Mouse (Mus musculus) embryo, embryonic 10.5 days (tissue): ENCODE results near the gene Mecom.

ENCODE experiments used
- DNase-seq: peaks from one replicate; pipeline ENCODE4 v3.0.0-alpha.2; 2015; ENCODE audit warnings: low spot score

The Mecom gene

DNA sequence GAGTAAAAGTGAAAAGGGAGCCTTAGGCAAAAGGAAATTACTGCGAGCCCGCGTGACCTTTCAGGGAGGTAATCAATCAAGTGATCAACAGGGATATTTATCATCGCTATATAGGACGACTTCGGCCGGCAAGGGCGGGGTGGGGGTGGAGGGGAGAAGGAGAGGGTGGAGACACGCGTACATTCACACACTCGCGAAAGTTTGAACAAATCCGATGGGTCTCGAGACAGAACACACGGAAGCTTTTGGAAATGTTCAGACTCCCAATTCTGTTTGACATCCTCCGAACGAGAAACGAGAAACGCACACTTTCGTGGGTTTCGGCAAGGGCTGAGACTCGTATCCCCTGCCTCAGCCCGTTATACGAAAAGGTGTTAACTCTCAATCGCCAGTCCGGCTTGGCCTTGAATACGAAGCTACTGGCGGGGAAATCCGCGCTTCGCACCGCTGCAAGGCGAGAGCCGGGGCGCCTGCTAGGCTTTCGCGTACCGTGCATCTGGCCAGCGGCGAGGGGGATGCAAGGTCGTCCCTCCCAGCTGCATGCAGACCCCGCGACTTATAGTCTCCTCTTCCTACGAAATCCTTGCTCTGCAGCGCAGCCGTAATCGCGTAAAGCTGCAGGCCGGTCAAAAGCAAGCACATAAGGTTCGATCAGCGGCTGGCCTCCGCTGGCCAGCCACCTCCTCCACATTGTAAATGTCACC is 33.6 kb downstream of the Mecom start:
- DNase-seq: peak; percentile 78

- peak; percentile 71 for DNase-seq
Measured at GRCm38 (mm10) chr3:30513314-30513997, 34.4 kb downstream of the Mecom start.

GRCm38 (mm10) chr3:30512459-30513030 is 35.3 kb downstream of the Mecom start:
- DNase-seq: peak; percentile 50

DNA sequence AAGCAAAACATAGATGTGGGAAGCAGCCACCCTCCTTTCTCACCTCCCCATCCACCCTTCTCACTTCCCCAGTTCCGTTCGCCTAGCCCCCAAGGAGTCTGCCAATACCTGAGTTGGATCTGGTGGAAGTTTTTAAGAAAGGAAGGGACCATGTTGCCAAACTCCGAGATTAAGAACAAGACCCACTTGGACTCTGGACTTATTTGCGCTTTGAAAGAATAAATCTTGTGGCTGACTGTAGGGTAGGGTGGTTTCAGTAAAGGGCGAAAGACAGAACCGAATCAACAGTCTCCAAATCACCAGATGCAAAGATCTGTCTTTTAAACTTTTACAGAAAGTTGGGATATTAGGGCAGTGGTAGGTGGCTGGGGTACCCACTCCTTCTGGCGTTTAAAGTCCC is 36.0 kb downstream of the Mecom start:
- DNase-seq: no peak

- DNase-seq: no peak
Measured at GRCm38 (mm10) chr3:30511062-30511640, 36.7 kb downstream of the Mecom start.

- DNase-seq: peak; percentile 44
Measured at GRCm38 (mm10) chr3:30510646-30511045, 37.2 kb downstream of the Mecom start.

GRCm38 (mm10) chr3:30510105-30510504 is 37.7 kb downstream of the Mecom start:
- peak; percentile 66 for DNase-seq

GRCm38 (mm10) chr3:30508930-30509910 is 38.6 kb downstream of the Mecom start:
- DNase-seq: peak; percentile 80

DNA sequence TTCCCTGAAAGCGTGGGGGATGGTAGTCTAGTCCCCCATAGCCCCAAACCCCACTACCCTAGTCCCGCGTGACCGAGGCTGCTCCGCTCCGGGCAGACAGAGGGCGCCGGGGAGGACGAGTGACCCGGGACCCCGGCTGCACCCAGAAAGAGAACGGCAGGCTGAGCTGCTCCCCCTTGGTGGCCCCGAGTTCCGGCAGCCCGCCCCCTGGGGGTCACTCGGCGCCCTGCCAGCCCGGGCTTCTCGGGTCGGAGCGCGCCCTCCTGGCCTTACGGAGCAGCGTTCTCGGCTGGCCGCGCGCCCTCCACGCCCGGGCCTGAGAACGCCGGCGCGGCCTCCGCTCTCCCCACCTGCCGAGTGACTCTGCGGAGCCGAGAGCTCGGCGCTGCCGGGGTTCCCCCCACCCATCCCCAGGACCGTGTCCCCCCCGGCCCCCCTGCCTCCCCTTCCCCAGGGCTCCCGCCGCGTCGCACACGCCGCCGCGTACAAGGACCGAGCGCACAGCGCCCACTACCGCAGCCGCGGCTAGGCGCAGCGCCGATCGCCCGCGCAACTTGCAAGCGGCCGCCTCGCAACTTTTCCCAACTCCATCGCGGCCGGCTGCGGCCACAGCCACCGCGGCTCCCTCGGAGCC is 39.4 kb downstream of the Mecom start:
- peak; percentile 88 for DNase-seq

- DNase-seq: peak; percentile 75
Measured at GRCm38 (mm10) chr3:30507576-30508295, 40.1 kb downstream of the Mecom start.

- peak; percentile 75 for DNase-seq
Measured at GRCm38 (mm10) chr3:30507028-30507575, 40.7 kb downstream of the Mecom start.

GRCm38 (mm10) chr3:30506329-30507027 is 41.3 kb downstream of the Mecom start:
- peak; percentile 64 for DNase-seq

- peak; percentile 63 for DNase-seq
Measured at GRCm38 (mm10) chr3:30505741-30506251, 42.0 kb downstream of the Mecom start.

DNA sequence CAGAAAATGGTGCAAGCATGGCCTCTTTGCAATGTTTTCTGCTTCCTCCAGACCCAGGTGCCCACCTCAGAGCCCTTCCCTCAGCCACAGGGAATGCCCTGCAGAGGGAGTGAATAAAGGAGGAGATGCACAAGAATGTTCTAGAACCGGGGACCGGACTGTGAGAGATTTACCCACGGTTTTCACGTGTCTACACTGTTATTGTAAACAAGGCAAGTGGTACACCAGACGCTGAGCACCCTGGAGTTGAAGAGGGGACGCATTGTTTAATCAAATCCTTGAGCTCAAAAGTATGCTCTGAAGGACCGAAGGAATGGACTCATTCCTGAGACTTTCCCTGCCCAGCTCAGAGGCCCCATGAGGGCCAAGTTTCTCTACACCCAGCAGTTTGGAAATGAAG is 43.2 kb downstream of the Mecom start:
- no peak for DNase-seq

GRCm38 (mm10) chr3:30503821-30504220 is 44.0 kb downstream of the Mecom start:
- no peak for DNase-seq

- DNase-seq: peak; percentile 60
Measured at GRCm38 (mm10) chr3:30498202-30498828, 49.5 kb downstream of the Mecom start.

DNA sequence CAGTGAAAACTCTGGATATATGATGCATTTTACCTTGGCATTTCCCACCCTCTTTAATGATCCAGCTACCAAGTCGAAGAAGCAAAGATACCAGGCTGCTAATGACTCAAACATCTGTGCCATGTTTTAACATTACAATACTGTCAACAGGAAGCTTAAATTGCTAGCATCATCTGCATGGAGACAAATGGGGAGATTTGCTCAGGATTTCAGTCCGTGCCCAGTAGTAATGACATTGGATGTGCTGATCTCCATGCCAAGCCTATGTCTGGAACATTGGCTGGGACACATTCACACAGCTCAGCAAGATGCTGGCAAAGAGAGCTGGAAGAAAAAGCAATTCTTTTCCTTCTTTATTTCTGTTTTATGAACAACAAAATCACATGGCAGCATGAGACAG is 53.4 kb downstream of the Mecom start:
- no peak for DNase-seq

- DNase-seq: no peak
Measured at GRCm38 (mm10) chr3:30488808-30489207, 59.0 kb downstream of the Mecom start.

- no peak for DNase-seq
Measured at GRCm38 (mm10) chr3:30486422-30486821, 61.4 kb downstream of the Mecom start.
